Mouse (Mus musculus) intestine, embryonic 15.5 days (tissue): ENCODE measurements at regions not wholly inside any gene's neighbourhood (a gene's known extent, or its start where the extent isn't known, plus 50 kb on each side); places are given as distances from the start of the nearest gene placed in this dataset.

Experiments used
- ATAC-seq: fragments of 200-750 bp; cut with Nextera tagmentation; 2 replicates; pipeline ENCODE4 v1.8.0; 2017; ENCODE audit warnings: moderate TSS enrichment, moderate library complexity
- H3K27ac ChIP-seq: fragments of 300-500 bp; sonication (generic); 2 replicates; pipeline ENCODE4 v1.5.1; 2015; ENCODE audit warnings: mild to moderate bottlenecking, inconsistent platforms
- H3K27me3 ChIP-seq: fragments of 300-500 bp; sonication (generic); replicated peaks from 2 replicates; pipeline ENCODE4 v1.6.1; 2015; ENCODE audit warnings: inconsistent platforms
- H3K36me3 ChIP-seq: fragments of 300-500 bp; sonication (generic); 2 replicates; pipeline ENCODE4 v1.6.1; 2015; ENCODE audit warnings: inconsistent platforms
- H3K4me1 ChIP-seq: fragments of 300-500 bp; sonication (generic); replicated peaks from 2 replicates; pipeline ENCODE4 v1.6.1; 2015; ENCODE audit warnings: inconsistent platforms
- H3K4me2 ChIP-seq: fragments of 300-500 bp; sonication (generic); replicated peaks from 2 replicates; pipeline ENCODE4 v1.6.1; 2015; ENCODE audit warnings: mild to moderate bottlenecking, inconsistent platforms
- H3K4me3 ChIP-seq: fragments of 300-500 bp; sonication (generic); replicated peaks from 2 replicates; pipeline ENCODE4 v1.5.1; 2015; ENCODE audit warnings: inconsistent platforms
- H3K9ac ChIP-seq: fragments of 300-500 bp; sonication (generic); 2 replicates; pipeline ENCODE4 v1.6.1; 2015; ENCODE audit warnings: inconsistent platforms
- H3K9me3 ChIP-seq: fragments of 300-500 bp; sonication (generic); 2 replicates; pipeline ENCODE4 v1.6.1; 2016; ENCODE audit warnings: inconsistent platforms
- WGBS: fragments of 180-500 bp; shearing (Covaris S2); methylation state at CpG from one replicate; pipeline ENCODE4 v1.1.7; 2015; 5-methylcytosine and 5-hydroxymethylcytosine counted together

GRCm38 (mm10) chr11:112865836-112866235 lies 83.8 kb downstream of the Sox9 start:
- H3K4me3 ChIP-seq = no peak overlapping the region
- peaks cover 9% of the 10 kb centered on the region for H3K4me1 ChIP-seq
- H3K36me3 ChIP-seq = no peaks in the 10 kb centered on the region
- no peaks in the 10 kb centered on the region for H3K27me3 ChIP-seq
- WGBS = 89% methylated on average over 9 of the region's 9 CpGs
- H3K9me3 ChIP-seq = no peaks in the 10 kb centered on the region
- H3K27ac ChIP-seq = no peak overlapping the region
- no peak for ATAC-seq
- no peak overlapping the region for H3K4me2 ChIP-seq
- H3K9ac ChIP-seq = no peak overlapping the region

- Histone ChIP-seq H3K9ac (no peak overlapping the region), H3K27ac (no peak overlapping the region), H3K4me2 (peak overlapping the region; percentile 47; the same call in 1 of the 2 replicates), H3K9me3 (no peaks in the 10 kb centered on the region), H3K27me3 (no peaks in the 10 kb centered on the region), H3K4me3 (no peak overlapping the region), H3K36me3 (no peaks in the 10 kb centered on the region), H3K4me1 (peaks cover 13% of the 10 kb centered on the region)
- no peak for ATAC-seq
- WGBS = 52% methylated on average over 5 of the region's 5 CpGs
These were observed 87.5 kb downstream of the Sox9 start for GRCm38 (mm10) chr11:112869571-112869970.

DNA sequence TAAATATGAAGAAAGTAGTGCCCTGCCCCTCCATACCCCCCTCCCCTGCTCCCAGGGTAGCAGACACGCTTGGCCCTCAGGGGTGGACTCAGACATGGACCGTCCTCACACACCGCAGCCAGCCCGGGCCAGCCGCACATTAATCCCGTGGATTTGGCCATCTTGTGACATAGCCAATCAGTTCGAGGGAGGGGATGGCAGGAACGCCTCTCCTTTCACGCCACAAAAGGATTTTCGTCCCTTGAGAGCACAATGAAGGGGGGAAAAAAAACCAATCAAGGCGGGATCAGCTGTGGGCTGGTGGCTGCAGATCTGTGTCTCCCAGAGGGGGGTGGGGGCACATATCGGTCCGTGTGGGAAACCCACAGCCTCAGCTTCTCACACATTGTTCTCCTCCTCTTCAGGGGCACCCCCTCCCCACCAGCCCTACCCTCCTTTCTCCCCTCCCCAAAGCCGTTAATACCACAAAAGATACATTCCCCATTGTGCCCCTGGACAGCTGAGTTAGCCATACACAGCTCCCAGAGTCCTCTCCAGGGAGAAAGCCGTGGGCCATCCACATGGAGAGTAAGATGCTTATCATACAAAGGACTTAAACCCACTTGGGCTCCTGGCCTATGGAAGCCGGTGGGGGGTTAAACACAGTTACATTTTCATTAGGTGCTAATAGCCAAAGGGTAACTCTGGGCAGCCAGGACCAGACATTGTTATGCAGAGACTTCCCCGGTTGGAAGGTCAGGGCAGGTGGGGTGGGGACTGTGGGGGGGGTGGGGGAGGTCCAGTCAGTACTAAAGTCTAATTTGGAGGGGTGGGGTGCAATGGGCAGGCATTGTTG lies 88.4 kb downstream of the Sox9 start:
- Histone ChIP-seq H3K9me3 (no peaks in the 10 kb centered on the region), H3K9ac (no peak overlapping the region), H3K4me2 (peak overlapping the region; percentile 47), H3K27me3 (no peaks in the 10 kb centered on the region), H3K4me1 (peaks cover 13% of the 10 kb centered on the region), H3K4me3 (no peak overlapping the region), H3K36me3 (no peaks in the 10 kb centered on the region), H3K27ac (no peak overlapping the region)
- ATAC-seq = no peak
- 15% methylated on average over 17 of the region's 17 CpGs for WGBS

GRCm38 (mm10) chr11:112872677-112873367 lies 90.8 kb downstream of the Sox9 start:
- 0 out of 2 replicates have a peak overlapping the region, but pooled peaks have one; percentile 1 for H3K4me2 ChIP-seq
- WGBS = 47% methylated on average over 11 of the region's 11 CpGs
- peak overlapping the region; percentile 66 for H3K27ac ChIP-seq
- peaks cover 13% of the 10 kb centered on the region for H3K4me1 ChIP-seq
- H3K27me3 ChIP-seq = no peaks in the 10 kb centered on the region
- no peak overlapping the region for H3K4me3 ChIP-seq
- peak; percentile 72 for ATAC-seq
- H3K9me3 ChIP-seq = no peaks in the 10 kb centered on the region
- no peaks in the 10 kb centered on the region for H3K36me3 ChIP-seq
- no peak overlapping the region for H3K9ac ChIP-seq

DNA sequence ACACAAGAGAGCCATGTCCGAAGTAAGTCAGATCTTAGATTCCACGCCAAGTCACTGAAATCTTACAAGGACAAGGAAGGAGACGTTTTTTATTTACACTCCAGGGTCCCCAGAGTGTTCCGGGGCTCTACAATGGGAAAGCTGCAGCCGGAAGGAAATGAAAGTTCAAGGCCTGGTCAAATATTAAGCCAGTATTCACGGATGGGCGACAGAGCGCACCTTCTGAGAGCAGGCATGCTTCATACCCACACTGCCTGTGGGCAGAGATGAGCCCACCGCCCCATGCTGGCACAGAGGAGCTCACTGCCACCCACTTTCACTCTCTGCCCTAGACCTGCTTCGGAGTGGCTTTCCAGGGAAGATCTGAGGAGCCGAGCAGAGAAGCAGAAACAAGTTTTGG lies 92.2 kb downstream of the Sox9 start:
- Histone ChIP-seq H3K36me3 (no peaks in the 10 kb centered on the region), H3K9me3 (no peaks in the 10 kb centered on the region), H3K4me3 (no peak overlapping the region), H3K4me2 (no peak overlapping the region), H3K9ac (no peak overlapping the region), H3K4me1 (peaks cover 13% of the 10 kb centered on the region), H3K27ac (no peak overlapping the region), H3K27me3 (no peaks in the 10 kb centered on the region)
- no peak for ATAC-seq
- WGBS = 65% methylated on average over 11 of the region's 11 CpGs

- H3K27ac ChIP-seq = no peak overlapping the region
- no peaks in the 10 kb centered on the region for H3K36me3 ChIP-seq
- no peak overlapping the region for H3K9ac ChIP-seq
- H3K4me3 ChIP-seq = no peak overlapping the region
- no peak for ATAC-seq
- no peaks in the 10 kb centered on the region for H3K9me3 ChIP-seq
- no peaks in the 10 kb centered on the region for H3K27me3 ChIP-seq
- 60% methylated on average over 8 of the region's 8 CpGs for WGBS
- no peak overlapping the region for H3K4me2 ChIP-seq
- peaks cover 3% of the 10 kb centered on the region; the same call in 1 of the 2 replicates for H3K4me1 ChIP-seq
These were observed 94.2 kb downstream of the Sox9 start for GRCm38 (mm10) chr11:112876226-112876625.

GRCm38 (mm10) chr11:112878436-112878835 lies 96.4 kb downstream of the Sox9 start:
- H3K4me3 ChIP-seq = no peak overlapping the region
- no peaks in the 10 kb centered on the region for H3K27me3 ChIP-seq
- no peak overlapping the region for H3K27ac ChIP-seq
- no peak overlapping the region for H3K4me2 ChIP-seq
- H3K9me3 ChIP-seq = no peaks in the 10 kb centered on the region
- no peak overlapping the region for H3K9ac ChIP-seq
- ATAC-seq = no peak
- H3K36me3 ChIP-seq = no peaks in the 10 kb centered on the region
- H3K4me1 ChIP-seq = no peaks in the 10 kb centered on the region

DNA sequence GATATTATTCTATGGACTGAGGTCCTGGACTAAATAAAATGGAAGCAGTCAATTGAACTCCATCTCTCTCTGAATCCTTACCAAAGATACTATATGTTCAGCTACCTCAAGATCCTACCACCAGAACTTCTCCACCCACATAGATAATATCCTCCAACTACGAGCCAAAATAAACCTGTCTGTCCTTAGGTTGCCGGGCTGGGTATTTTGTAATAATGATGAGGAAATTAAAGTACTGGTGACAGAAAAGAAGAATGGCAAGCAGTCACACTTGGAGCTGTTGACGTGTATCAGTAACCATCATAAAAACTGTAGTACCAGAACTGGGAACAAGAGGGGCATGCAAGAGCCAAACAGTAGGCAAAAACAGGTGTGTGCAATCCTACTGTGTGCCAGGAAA lies 98.7 kb downstream of the Sox9 start:
- Histone ChIP-seq H3K9ac (no peak overlapping the region), H3K4me2 (no peak overlapping the region), H3K27ac (no peak overlapping the region), H3K4me3 (no peak overlapping the region), H3K4me1 (no peaks in the 10 kb centered on the region), H3K36me3 (no peaks in the 10 kb centered on the region), H3K9me3 (no peaks in the 10 kb centered on the region), H3K27me3 (no peaks in the 10 kb centered on the region)
- WGBS = 86% methylated on average over 3 of the region's 3 CpGs
- ATAC-seq = no peak

DNA sequence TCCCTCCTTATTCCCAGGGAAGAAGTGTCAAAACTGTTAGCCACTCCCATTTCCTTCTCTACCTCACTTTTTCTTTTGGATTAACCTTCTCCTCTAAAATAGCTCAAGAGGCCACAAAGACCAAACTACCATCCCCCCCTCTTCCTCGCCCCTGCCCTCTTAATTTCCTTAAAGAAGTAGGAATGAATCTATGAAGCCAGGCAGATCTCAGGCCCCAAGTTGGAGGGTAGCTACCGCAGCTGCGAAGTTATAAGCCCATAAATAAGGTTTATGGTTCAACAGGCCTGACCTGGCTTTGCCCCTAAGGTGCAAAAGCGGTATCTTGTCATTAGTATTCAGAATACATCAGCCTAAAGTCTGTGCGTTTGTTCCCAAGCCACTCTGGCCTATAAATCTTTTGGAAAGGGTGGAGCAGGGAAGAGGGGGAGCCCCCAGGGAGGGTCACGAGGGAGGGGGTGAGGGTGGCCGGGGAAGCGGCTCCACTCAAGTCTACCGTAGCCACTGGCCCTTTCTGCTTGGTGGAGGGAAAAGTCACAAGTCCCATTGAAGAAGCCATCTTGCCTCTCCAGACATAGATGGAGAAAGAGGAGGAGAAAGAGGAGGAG lies 103.4 kb downstream of the Sox9 start:
- no peaks in the 10 kb centered on the region for H3K27me3 ChIP-seq
- H3K9ac ChIP-seq = no peak overlapping the region
- H3K4me1 ChIP-seq = no peaks in the 10 kb centered on the region
- H3K27ac ChIP-seq = no peak overlapping the region
- H3K4me2 ChIP-seq = no peak overlapping the region
- WGBS = 41% methylated on average over 9 of the region's 9 CpGs
- H3K36me3 ChIP-seq = no peaks in the 10 kb centered on the region
- no peaks in the 10 kb centered on the region for H3K9me3 ChIP-seq
- ATAC-seq = no peak
- no peak overlapping the region for H3K4me3 ChIP-seq

GRCm38 (mm10) chr11:112886139-112886538 lies 104.1 kb downstream of the Sox9 start:
- no peak overlapping the region for H3K27ac ChIP-seq
- H3K9ac ChIP-seq = no peak overlapping the region
- ATAC-seq = no peak
- H3K9me3 ChIP-seq = no peaks in the 10 kb centered on the region
- no peaks in the 10 kb centered on the region for H3K36me3 ChIP-seq
- no peak overlapping the region for H3K4me3 ChIP-seq
- no peak overlapping the region for H3K4me2 ChIP-seq
- H3K27me3 ChIP-seq = no peaks in the 10 kb centered on the region
- WGBS = 80% methylated on average over 16 of the region's 16 CpGs
- no peaks in the 10 kb centered on the region for H3K4me1 ChIP-seq

DNA sequence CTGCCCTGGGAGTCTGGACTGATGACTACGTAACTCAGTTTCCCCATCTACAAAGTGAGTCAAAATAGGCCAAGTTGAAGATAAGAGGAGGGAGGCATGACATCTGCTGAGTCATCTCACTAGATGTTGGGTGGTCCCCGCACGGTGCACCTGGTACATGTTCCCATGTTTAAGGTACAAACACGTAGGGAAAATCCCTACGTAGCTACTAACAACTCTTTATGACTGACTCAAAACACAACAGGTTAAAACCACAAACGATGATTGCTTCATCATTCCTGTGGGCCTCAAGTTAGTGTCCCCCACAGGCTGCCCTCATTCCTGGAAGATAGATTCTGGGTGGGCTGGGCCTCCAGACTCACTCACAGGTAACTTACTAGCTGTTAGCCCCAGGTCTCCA lies 107.7 kb downstream of the Sox9 start:
- Histone ChIP-seq H3K4me1 (no peaks in the 10 kb centered on the region), H3K9ac (no peak overlapping the region), H3K27ac (no peak overlapping the region), H3K36me3 (no peaks in the 10 kb centered on the region), H3K4me2 (no peak overlapping the region), H3K9me3 (no peaks in the 10 kb centered on the region), H3K27me3 (no peaks in the 10 kb centered on the region), H3K4me3 (no peak overlapping the region)
- 91% methylated on average over 6 of the region's 6 CpGs for WGBS
- ATAC-seq = no peak

GRCm38 (mm10) chr11:112897597-112897996 lies 115.6 kb downstream of the Sox9 start:
- no peaks in the 10 kb centered on the region for H3K36me3 ChIP-seq
- ATAC-seq = no peak
- H3K9ac ChIP-seq = no peak overlapping the region
- no peak overlapping the region for H3K4me2 ChIP-seq
- no peaks in the 10 kb centered on the region for H3K27me3 ChIP-seq
- no peaks in the 10 kb centered on the region for H3K4me1 ChIP-seq
- H3K4me3 ChIP-seq = no peak overlapping the region
- 88% methylated on average over 2 of the region's 2 CpGs for WGBS
- no peak overlapping the region for H3K27ac ChIP-seq
- H3K9me3 ChIP-seq = no peaks in the 10 kb centered on the region
